Mouse (Mus musculus): ENCODE data around the gene Sh2d7. TPM values are rescaled to one million over a fixed set of nuclear protein-coding genes. Genes with fewer than 3 reads are reported as not detected.

Gene Sh2d7
- polyA plus RNA-seq (2014; fragmentation: Nextera tagmentation; extraction: Ambion mirVana) = not detected in 2 replicates

DNA sequence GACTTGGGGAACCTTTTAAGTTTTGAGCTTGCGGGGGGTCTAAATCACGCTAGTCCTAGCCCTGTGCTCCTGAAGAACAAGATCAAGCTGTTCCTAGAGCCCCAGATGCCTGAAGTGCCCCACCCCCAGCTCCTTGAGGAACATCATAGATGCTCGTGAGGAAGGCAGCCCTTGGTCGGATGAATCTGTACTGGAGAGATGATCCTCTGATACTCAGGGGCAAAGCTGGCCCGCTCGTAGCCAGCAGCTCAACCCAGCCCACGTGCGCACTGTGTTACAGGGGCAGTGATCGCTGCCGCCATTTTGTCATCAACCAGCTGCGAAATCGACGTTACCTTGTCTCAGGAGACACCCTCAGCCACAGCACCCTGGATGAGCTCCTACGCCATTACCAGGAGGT is at the start of gene Sh2d7:
Gene Sh2d7 (plus strand): TSS at position 301 of the 400 bp plus-strand sequence.
- H3K27ac ChIP-seq (replicated peaks in 1 of 2; ENCODE audit: control insufficient read depth in 1 of 2, insufficient read depth in 1 of 2, low read depth in 2 of 2, low read length in 2 of 2) = no peak within 1 kb of the TSS
- no peak within 1 kb of the TSS for H3K4me2 ChIP-seq (ENCODE audit: low read length)
- H3K9ac ChIP-seq (ENCODE audit: low read length) = no peak within 1 kb of the TSS
- H3K4me3 ChIP-seq (ENCODE audit: control insufficient read depth in 1 of 2, insufficient read depth in 1 of 2, low read depth in 1 of 2, low read length in 2 of 2) = no peak within 1 kb of the TSS
- no peak for ATAC-seq (ENCODE audit: insufficient number of reproducible peaks, insufficient read depth, low FRiP score, low read depth)
- H3K27me3 ChIP-seq (ENCODE audit: control insufficient read depth, insufficient read depth, low read length) = no peaks in the 10 kb centered on the region
- WGBS = 90% methylated on average over 14 of the region's 14 CpGs
- H3K9me3 ChIP-seq (ENCODE audit: control insufficient read depth, low read length) = no peaks in the 10 kb centered on the region
- H3K36me3 ChIP-seq (ENCODE audit: control insufficient read depth, insufficient read depth, low read length) = no peaks in the 10 kb centered on the region
- H3K4me1 ChIP-seq (ENCODE audit: control insufficient read depth in 2 of 2, insufficient read depth in 2 of 2, low read length in 2 of 2) = no peaks in the 10 kb centered on the region; a peak in 1 of 4 replicates

DNA sequence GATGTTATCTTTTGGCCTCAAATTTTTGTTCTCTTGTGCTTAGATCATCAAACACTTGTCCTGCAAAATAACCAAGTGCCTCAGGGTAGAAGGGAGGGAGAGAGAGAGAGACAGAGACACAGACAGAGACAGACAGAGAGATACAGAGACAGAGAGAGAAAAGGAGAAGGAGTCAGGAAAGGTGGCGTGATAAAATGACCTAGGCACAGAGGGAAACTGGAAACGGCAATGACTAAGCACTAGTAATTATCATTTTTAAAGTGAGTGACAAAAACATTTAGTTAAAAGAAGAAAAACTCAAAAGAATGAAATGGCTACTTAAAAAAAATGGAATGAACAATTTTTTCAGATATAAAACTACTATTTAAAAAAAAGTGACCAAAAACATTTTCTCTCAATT is 49.2 kb upstream of the Sh2d7 start:
- no peak for ATAC-seq (ENCODE audit: insufficient number of reproducible peaks, insufficient read depth, low FRiP score, low read depth)
- Histone ChIP-seq H3K4me3 (ENCODE audit: control insufficient read depth in 1 of 2, insufficient read depth in 1 of 2, low read depth in 1 of 2, low read length in 2 of 2) (no peak overlapping the region), H3K9me3 (ENCODE audit: control insufficient read depth, low read length) (no peaks in the 10 kb centered on the region), H3K27ac (replicated peaks in 1 of 2; ENCODE audit: control insufficient read depth in 1 of 2, insufficient read depth in 1 of 2, low read depth in 2 of 2, low read length in 2 of 2) (no peak overlapping the region), H3K27me3 (ENCODE audit: control insufficient read depth, insufficient read depth, low read length) (no peaks in the 10 kb centered on the region), H3K9ac (ENCODE audit: low read length) (no peak overlapping the region), H3K4me1 (ENCODE audit: control insufficient read depth in 2 of 2, insufficient read depth in 2 of 2, low read length in 2 of 2) (no peaks in the 10 kb centered on the region), H3K36me3 (ENCODE audit: control insufficient read depth, insufficient read depth, low read length) (no peaks in the 10 kb centered on the region), H3K4me2 (ENCODE audit: low read length) (no peak overlapping the region)
- WGBS = 74% methylated on average over 2 of the region's 2 CpGs

DNA sequence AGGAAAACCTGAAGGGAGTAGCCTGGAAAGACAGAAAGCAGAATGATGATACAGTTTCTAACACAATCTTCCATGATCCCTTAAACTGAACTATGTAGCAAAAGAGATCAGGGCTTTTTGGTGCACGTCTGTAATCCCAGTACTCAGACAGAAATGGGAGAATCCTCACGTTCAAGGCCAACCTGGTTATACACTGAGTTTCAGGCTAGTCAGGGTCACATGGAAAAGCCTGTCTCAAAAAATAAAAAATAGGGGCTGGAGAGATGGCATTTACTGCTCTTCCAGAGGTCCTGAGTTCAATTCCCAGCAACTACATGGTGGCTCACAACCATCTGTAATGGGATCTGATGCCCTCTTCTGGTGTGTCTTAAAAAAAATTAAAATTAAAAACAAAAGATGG is 48.4 kb upstream of the Sh2d7 start:
- Histone ChIP-seq H3K4me1 (ENCODE audit: control insufficient read depth in 2 of 2, insufficient read depth in 2 of 2, low read length in 2 of 2) (no peaks in the 10 kb centered on the region), H3K4me2 (ENCODE audit: low read length) (no peak overlapping the region), H3K4me3 (ENCODE audit: control insufficient read depth in 1 of 2, insufficient read depth in 1 of 2, low read depth in 1 of 2, low read length in 2 of 2) (no peak overlapping the region), H3K27me3 (ENCODE audit: control insufficient read depth, insufficient read depth, low read length) (no peaks in the 10 kb centered on the region), H3K36me3 (ENCODE audit: control insufficient read depth, insufficient read depth, low read length) (no peaks in the 10 kb centered on the region), H3K9ac (ENCODE audit: low read length) (no peak overlapping the region), H3K27ac (replicated peaks in 1 of 2; ENCODE audit: control insufficient read depth in 1 of 2, insufficient read depth in 1 of 2, low read depth in 2 of 2, low read length in 2 of 2) (no peak overlapping the region), H3K9me3 (ENCODE audit: control insufficient read depth, low read length) (no peaks in the 10 kb centered on the region)
- 84% methylated on average over 2 of the region's 2 CpGs for WGBS
- ATAC-seq (ENCODE audit: insufficient number of reproducible peaks, insufficient read depth, low FRiP score, low read depth) = no peak

DNA sequence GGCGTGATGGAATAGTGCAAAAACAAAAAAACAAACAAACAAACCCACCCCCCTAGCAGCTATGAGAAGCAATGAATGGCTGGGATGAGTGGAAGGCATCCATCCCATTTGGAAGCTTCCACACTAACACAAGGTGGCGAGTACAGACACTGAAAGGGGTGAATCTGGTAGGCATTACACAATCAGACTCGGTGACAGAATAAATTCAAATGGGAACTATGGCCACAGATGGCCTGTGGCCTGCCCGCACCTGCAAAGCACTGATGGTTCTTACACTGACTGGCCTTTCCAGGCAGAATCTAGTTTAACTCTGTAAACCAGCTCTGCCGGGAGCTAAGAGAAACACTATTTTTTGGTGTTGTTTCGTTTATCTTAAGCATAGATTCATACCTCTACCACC is 39.5 kb upstream of the Sh2d7 start:
- H3K4me1 ChIP-seq (ENCODE audit: control insufficient read depth in 2 of 2, insufficient read depth in 2 of 2, low read length in 2 of 2) = peaks cover 0 to 2% of the 10 kb centered on the region in 2 experiments; a peak in 2 of 4 replicates
- H3K9ac ChIP-seq (ENCODE audit: low read length) = no peak overlapping the region
- no peaks in the 10 kb centered on the region for H3K9me3 ChIP-seq (ENCODE audit: control insufficient read depth, low read length)
- H3K4me2 ChIP-seq (ENCODE audit: low read length) = no peak overlapping the region
- no peak overlapping the region for H3K4me3 ChIP-seq (ENCODE audit: control insufficient read depth in 1 of 2, insufficient read depth in 1 of 2, low read depth in 1 of 2, low read length in 2 of 2)
- no peak overlapping the region for H3K27ac ChIP-seq (replicated peaks in 1 of 2; ENCODE audit: control insufficient read depth in 1 of 2, insufficient read depth in 1 of 2, low read depth in 2 of 2, low read length in 2 of 2)
- H3K36me3 ChIP-seq (ENCODE audit: control insufficient read depth, insufficient read depth, low read length) = no peaks in the 10 kb centered on the region
- no peak for ATAC-seq (ENCODE audit: insufficient number of reproducible peaks, insufficient read depth, low FRiP score, low read depth)
- peaks cover 4% of the 10 kb centered on the region for H3K27me3 ChIP-seq (ENCODE audit: control insufficient read depth, insufficient read depth, low read length)
- WGBS = 87% methylated on average over 6 of the region's 6 CpGs

DNA sequence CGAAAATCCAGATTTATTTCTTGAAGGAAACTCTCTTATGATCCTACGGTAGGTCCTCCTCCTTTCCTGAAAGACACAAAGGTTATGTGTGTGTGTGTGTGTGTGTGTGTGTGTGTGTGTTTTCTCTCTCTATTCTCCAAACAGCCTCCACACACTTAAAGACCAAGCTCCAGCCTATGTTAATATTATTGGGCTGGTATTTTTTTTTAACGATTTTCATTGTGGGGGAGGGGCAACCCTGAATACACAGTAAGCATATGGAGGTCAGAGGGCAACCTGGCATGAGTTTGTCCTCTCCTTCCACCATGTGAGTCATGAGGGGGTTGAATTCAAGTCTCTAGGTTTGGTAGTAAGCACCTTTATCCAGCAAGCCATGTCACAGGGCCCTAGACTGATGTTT is 39.0 kb upstream of the Sh2d7 start:
- H3K4me2 ChIP-seq (ENCODE audit: low read length) = no peak overlapping the region
- peaks cover 0 to 2% of the 10 kb centered on the region in 2 experiments; a peak in 2 of 4 replicates for H3K4me1 ChIP-seq (ENCODE audit: control insufficient read depth in 2 of 2, insufficient read depth in 2 of 2, low read length in 2 of 2)
- no peaks in the 10 kb centered on the region for H3K36me3 ChIP-seq (ENCODE audit: control insufficient read depth, insufficient read depth, low read length)
- H3K9ac ChIP-seq (ENCODE audit: low read length) = no peak overlapping the region
- H3K27ac ChIP-seq (replicated peaks in 1 of 2; ENCODE audit: control insufficient read depth in 1 of 2, insufficient read depth in 1 of 2, low read depth in 2 of 2, low read length in 2 of 2) = no peak overlapping the region
- ATAC-seq (ENCODE audit: insufficient number of reproducible peaks, insufficient read depth, low FRiP score, low read depth) = no peak
- H3K4me3 ChIP-seq (ENCODE audit: control insufficient read depth in 1 of 2, insufficient read depth in 1 of 2, low read depth in 1 of 2, low read length in 2 of 2) = no peak overlapping the region
- peaks cover 5% of the 10 kb centered on the region for H3K27me3 ChIP-seq (ENCODE audit: control insufficient read depth, insufficient read depth, low read length)
- WGBS = 80% methylated on average over 3 of the region's 3 CpGs
- H3K9me3 ChIP-seq (ENCODE audit: control insufficient read depth, low read length) = no peaks in the 10 kb centered on the region

DNA sequence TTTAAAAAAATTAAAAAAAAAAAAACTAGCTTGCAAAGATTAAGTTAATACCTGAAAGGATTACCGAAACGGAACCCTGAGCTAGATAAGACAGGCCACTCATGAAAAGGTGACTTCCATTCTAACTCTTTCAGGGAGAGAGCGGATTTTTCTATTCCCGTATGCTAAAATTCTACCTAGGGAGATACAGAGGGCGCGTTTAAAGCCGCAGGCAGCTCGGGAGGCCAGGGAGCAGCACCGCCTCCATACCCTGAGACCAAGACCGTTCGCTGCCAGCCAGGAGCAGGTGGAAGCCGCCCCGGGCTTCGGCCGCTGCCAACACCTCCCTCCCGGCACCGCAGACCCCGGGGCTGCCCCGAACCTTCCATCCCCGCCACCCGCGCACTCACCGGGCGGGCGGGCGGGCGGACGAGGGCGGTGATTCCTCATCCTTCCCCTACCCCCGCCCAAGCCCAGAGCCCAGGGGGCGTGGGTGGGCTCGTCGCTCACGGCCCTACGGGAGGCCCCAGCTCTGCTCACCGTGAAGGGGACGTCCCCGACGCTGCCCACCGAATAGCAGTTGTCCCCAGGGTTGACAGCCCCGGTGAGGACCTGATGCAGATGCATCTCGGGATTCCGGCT is 37.8 kb upstream of the Sh2d7 start:
- peak; percentile 60 for ATAC-seq (ENCODE audit: insufficient number of reproducible peaks, insufficient read depth, low FRiP score, low read depth)
- H3K9ac ChIP-seq (ENCODE audit: low read length) = peak overlapping the region; percentile 83
- no peaks in the 10 kb centered on the region for H3K36me3 ChIP-seq (ENCODE audit: control insufficient read depth, insufficient read depth, low read length)
- peak overlapping the region; percentile 62 to 63 for H3K4me3 ChIP-seq (ENCODE audit: control insufficient read depth in 1 of 2, insufficient read depth in 1 of 2, low read depth in 1 of 2, low read length in 2 of 2)
- WGBS = under 1% methylated on average over 42 of the region's 43 CpGs
- H3K27ac ChIP-seq (replicated peaks in 1 of 2; ENCODE audit: control insufficient read depth in 1 of 2, insufficient read depth in 1 of 2, low read depth in 2 of 2, low read length in 2 of 2) = peak overlapping the region; percentile 20 to 74
- H3K9me3 ChIP-seq (ENCODE audit: control insufficient read depth, low read length) = no peaks in the 10 kb centered on the region
- peaks cover 6% of the 10 kb centered on the region for H3K27me3 ChIP-seq (ENCODE audit: control insufficient read depth, insufficient read depth, low read length)
- peaks cover 0 to 2% of the 10 kb centered on the region in 2 experiments; a peak in 2 of 4 replicates for H3K4me1 ChIP-seq (ENCODE audit: control insufficient read depth in 2 of 2, insufficient read depth in 2 of 2, low read length in 2 of 2)
- peak overlapping the region; percentile 94 for H3K4me2 ChIP-seq (ENCODE audit: low read length)

DNA sequence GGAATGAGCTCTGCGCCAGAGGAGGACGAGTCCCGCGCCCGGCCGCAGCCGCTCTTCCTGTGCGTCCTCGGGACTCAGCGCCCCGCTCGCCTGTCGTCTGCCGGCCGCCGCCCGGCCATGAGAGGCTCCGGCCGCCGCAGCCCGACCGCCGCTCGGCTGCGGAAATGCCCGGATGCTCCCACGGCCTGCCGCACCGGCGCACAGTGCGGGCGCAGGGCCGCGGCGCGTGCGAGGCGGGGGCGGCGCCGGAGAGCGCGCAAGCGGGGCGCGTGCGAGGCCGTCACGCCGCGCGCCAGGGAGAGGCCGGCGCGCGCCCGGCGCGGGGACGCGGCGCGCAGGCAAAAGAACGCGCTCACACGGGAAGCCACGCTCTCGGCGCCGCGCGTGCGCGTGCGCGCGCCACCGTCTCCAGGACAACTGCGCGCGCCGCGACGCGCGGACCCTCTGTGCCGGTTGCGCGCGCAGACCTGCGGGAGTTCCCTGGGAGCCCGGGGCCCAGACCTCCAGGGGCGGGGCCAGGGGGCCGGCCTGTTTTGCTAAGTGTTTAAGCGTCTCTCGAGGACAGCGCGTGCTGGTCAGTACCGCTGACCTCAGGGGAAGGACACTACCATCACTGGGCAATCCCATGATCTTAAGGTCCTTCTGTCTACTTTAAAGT is 37.2 kb upstream of the Sh2d7 start, which contains the start of gene Dmxl2:
Gene Dmxl2 (minus strand): TSS at position 174 of the 658 bp plus-strand sequence.
- Histone ChIP-seq H3K27me3 (ENCODE audit: control insufficient read depth, insufficient read depth, low read length) (peaks cover 6% of the 10 kb centered on the region), H3K4me2 (ENCODE audit: low read length) (peak within 1 kb of the TSS; percentile 94), H3K4me3 (ENCODE audit: control insufficient read depth in 1 of 2, insufficient read depth in 1 of 2, low read depth in 1 of 2, low read length in 2 of 2) (peak within 1 kb of the TSS; percentile 62 to 63), H3K36me3 (ENCODE audit: control insufficient read depth, insufficient read depth, low read length) (no peaks in the 10 kb centered on the region), H3K4me1 (ENCODE audit: control insufficient read depth in 2 of 2, insufficient read depth in 2 of 2, low read length in 2 of 2) (peaks cover 0 to 2% of the 10 kb centered on the region in 2 experiments; a peak in 2 of 4 replicates), H3K9ac (ENCODE audit: low read length) (peak within 1 kb of the TSS; percentile 83), H3K9me3 (ENCODE audit: control insufficient read depth, low read length) (no peaks in the 10 kb centered on the region), H3K27ac (replicated peaks in 1 of 2; ENCODE audit: control insufficient read depth in 1 of 2, insufficient read depth in 1 of 2, low read depth in 2 of 2, low read length in 2 of 2) (peak within 1 kb of the TSS; percentile 20 to 74)
- ATAC-seq (ENCODE audit: insufficient number of reproducible peaks, insufficient read depth, low FRiP score, low read depth) = peak; percentile 90
- WGBS = under 1% methylated on average over 99 of the region's 99 CpGs
